Mouse (Mus musculus) MEL (cell line): ENCODE data around the gene Aldh6a1. TPM values are rescaled to one million over a fixed set of nuclear protein-coding genes. Genes with fewer than 3 reads are reported as not detected.

Experiments
- DNase-seq: peaks from one replicate; pipeline ENCODE4 v3.0.0; 2011; ENCODE audit warnings: low read depth, low spot score
- H3K27ac ChIP-seq: 2 replicates; pipeline ENCODE4 v1.5.1; 2012; ENCODE audit warnings: low read depth, mild to moderate bottlenecking, control low read depth, low read length, moderate library complexity; ENCODE audit not compliant: control insufficient read depth
- H3K27me3 ChIP-seq, 2 experiments: fragments of 150-350 bp in 1 of 2; sonication (generic) in 1 of 2; 2 replicates each; pipeline ENCODE4 v1.6.1; 2012; ENCODE audit warnings: low read length in 2 of 2, mild to moderate bottlenecking in 2 of 2, improper control_type of control experiment in 1 of 2, moderate library complexity in 1 of 2; ENCODE audit not compliant: insufficient read depth in 2 of 2, control insufficient read depth in 1 of 2
- H3K36me3 ChIP-seq, 2 experiments: 2 replicates each; pipeline ENCODE4 v1.6.1; 2012 to 2014; ENCODE audit warnings: low read length in 2 of 2, improper control_type of control experiment in 1 of 2, inconsistent platforms in 1 of 2, mild to moderate bottlenecking in 1 of 2; ENCODE audit not compliant: insufficient read depth in 2 of 2, control insufficient read depth in 1 of 2
- H3K4me1 ChIP-seq, 2 experiments: fragments of 150-350 bp in 1 of 2; sonication (generic) in 1 of 2; 2 replicates each; pipeline ENCODE4 v1.6.1; 2012; ENCODE audit warnings: low read length in 2 of 2, improper control_type of control experiment in 1 of 2, mild to moderate bottlenecking in 1 of 2; ENCODE audit not compliant: insufficient read depth in 2 of 2, control insufficient read depth in 1 of 2
- H3K4me3 ChIP-seq, 2 experiments: fragments of 150-350 bp in 1 of 2; sonication (generic) in 1 of 2; 2 replicates each; pipeline ENCODE4 v1.5.1; 2012; ENCODE audit warnings: low read depth in 2 of 2, low read length in 2 of 2, mild to moderate bottlenecking in 2 of 2, moderate library complexity in 2 of 2, control low read depth in 1 of 2, improper control_type of control experiment in 1 of 2; ENCODE audit not compliant: control insufficient read depth in 1 of 2, insufficient read depth in 1 of 2
- H3K79me2 ChIP-seq: 2 replicates; pipeline ENCODE4 v1.6.1; 2012; ENCODE audit warnings: mild to moderate bottlenecking, low read length, moderate library complexity; ENCODE audit not compliant: control insufficient read depth, poor library complexity, insufficient read depth
- H3K9ac ChIP-seq: 2 replicates; pipeline ENCODE4 v1.6.1; 2012; ENCODE audit warnings: low read depth, mild to moderate bottlenecking, control low read depth, low read length, moderate library complexity; ENCODE audit not compliant: control insufficient read depth, poor library complexity, severe bottlenecking
- H3K9me3 ChIP-seq: fragments of 150-350 bp; sonication (generic); replicated peaks from 2 replicates; pipeline ENCODE4 v1.6.1; 2012; ENCODE audit warnings: mild to moderate bottlenecking, low read length, improper control_type of control experiment, moderate library complexity; ENCODE audit not compliant: insufficient read depth
- BHLHE40 ChIP-seq: IDR thresholded peaks from 2 replicates; pipeline ENCODE4 v1.6.1; 2012; ENCODE audit warnings: low read depth, mild to moderate bottlenecking, inconsistent platforms, low read length, improper control_type of control experiment, borderline replicate concordance
- CHD1 ChIP-seq: IDR thresholded peaks from 2 replicates; pipeline ENCODE4 v1.6.1; 2012; ENCODE audit warnings: low read depth, mild to moderate bottlenecking, inconsistent platforms, low read length, improper control_type of control experiment
- CHD2 ChIP-seq: IDR thresholded peaks from 2 replicates; pipeline ENCODE4 v1.6.1; 2011; ENCODE audit warnings: low read length, improper control_type of control experiment
- CTCF ChIP-seq, 3 experiments: IDR thresholded peaks in 2 of 3; conservative IDR thresholded peaks in 1 of 3; 2 replicates each; pipeline ENCODE4 v1.5.1; 2011 to 2012; ENCODE audit warnings: low read length in 3 of 3, low read depth in 2 of 3, mild to moderate bottlenecking in 2 of 3, improper control_type of control experiment in 1 of 3, inconsistent platforms in 1 of 3, mixed read lengths in 1 of 3, moderate library complexity in 1 of 3; ENCODE audit not compliant: control insufficient read depth in 1 of 3, insufficient read depth in 1 of 3, poor library complexity in 1 of 3, severe bottlenecking in 1 of 3
- ELF1 ChIP-seq: IDR thresholded peaks from 2 replicates; pipeline ENCODE4 v1.6.1; 2014; ENCODE audit warnings: low read depth, mild to moderate bottlenecking, inconsistent platforms, low read length, improper control_type of control experiment, moderate library complexity
- EP300 ChIP-seq, 2 experiments: IDR thresholded peaks; 2 replicates each; pipeline ENCODE4 v1.6.1; 2011; ENCODE audit warnings: improper control_type of control experiment in 2 of 2, low read length in 2 of 2, low read depth in 1 of 2, mild to moderate bottlenecking in 1 of 2
- GATA1 ChIP-seq: IDR thresholded peaks from 2 replicates; pipeline ENCODE4 v1.6.1; 2011; ENCODE audit warnings: low read depth, low read length, improper control_type of control experiment
- JUND ChIP-seq: IDR thresholded peaks from 2 replicates; pipeline ENCODE4 v1.6.1; 2011; ENCODE audit warnings: low read depth, mild to moderate bottlenecking, improper control_type of control experiment, low read length
- MAX ChIP-seq: IDR thresholded peaks from 2 replicates; pipeline ENCODE4 v1.6.1; 2011; ENCODE audit warnings: low read length, improper control_type of control experiment
- MAZ ChIP-seq: IDR thresholded peaks from 2 replicates; pipeline ENCODE4 v1.6.1; 2012; ENCODE audit warnings: low read depth, mild to moderate bottlenecking, inconsistent platforms, low read length, improper control_type of control experiment
- MEF2A ChIP-seq: IDR thresholded peaks from 2 replicates; pipeline ENCODE4 v1.6.1; 2014; ENCODE audit warnings: low read depth, mild to moderate bottlenecking, inconsistent platforms, low read length, improper control_type of control experiment; ENCODE audit not compliant: poor library complexity, insufficient replicate concordance, severe bottlenecking; ENCODE audit errors: extremely low read depth
- MXI1 ChIP-seq: IDR thresholded peaks from 2 replicates; pipeline ENCODE4 v1.6.1; 2011; ENCODE audit warnings: mild to moderate bottlenecking, low read depth, low read length, improper control_type of control experiment
- MYB ChIP-seq: IDR thresholded peaks from 2 replicates; pipeline ENCODE4 v1.6.1; 2011; ENCODE audit warnings: mild to moderate bottlenecking, low read depth, low read length, improper control_type of control experiment
- MYC ChIP-seq: IDR thresholded peaks from 2 replicates; pipeline ENCODE4 v1.6.1; 2011; ENCODE audit warnings: low read depth, mild to moderate bottlenecking, low read length, improper control_type of control experiment, moderate library complexity
- POLR2A ChIP-seq, 2 experiments: IDR thresholded peaks; 2 replicates each; pipeline ENCODE4 v1.6.1; 2011 to 2012; ENCODE audit warnings: low read length in 2 of 2, mild to moderate bottlenecking in 2 of 2, control low read depth in 1 of 2, improper control_type of control experiment in 1 of 2, low read depth in 1 of 2, moderate library complexity in 1 of 2; ENCODE audit not compliant: control insufficient read depth in 1 of 2, insufficient read depth in 1 of 2, poor library complexity in 1 of 2
- POLR2AphosphoS2 ChIP-seq: IDR thresholded peaks from 2 replicates; pipeline ENCODE4 v1.6.1; 2011; ENCODE audit warnings: low read length, improper control_type of control experiment
- RCOR1 ChIP-seq: IDR thresholded peaks from 2 replicates; pipeline ENCODE4 v1.6.1; 2012; ENCODE audit warnings: low read depth, mild to moderate bottlenecking, inconsistent platforms, low read length, improper control_type of control experiment
- SMC3 ChIP-seq: IDR thresholded peaks from 2 replicates; pipeline ENCODE4 v1.6.1; 2011; ENCODE audit warnings: low read depth, low read length, improper control_type of control experiment
- TBP ChIP-seq: IDR thresholded peaks from 2 replicates; pipeline ENCODE4 v1.8.0; 2011; ENCODE audit warnings: low read depth, low read length, improper control_type of control experiment
- TCF12 ChIP-seq: IDR thresholded peaks from 2 replicates; pipeline ENCODE4 v1.6.1; 2014; ENCODE audit warnings: low read depth, mild to moderate bottlenecking, inconsistent platforms, low read length, improper control_type of control experiment, moderate library complexity
- USF1 ChIP-seq: IDR thresholded peaks from 2 replicates; pipeline ENCODE4 v1.6.1; 2014; ENCODE audit warnings: low read depth, mild to moderate bottlenecking, inconsistent platforms, low read length, improper control_type of control experiment, moderate library complexity
- ZC3H11A ChIP-seq: IDR thresholded peaks from 2 replicates; pipeline ENCODE4 v1.6.1; 2012; ENCODE audit warnings: low read depth, mild to moderate bottlenecking, inconsistent platforms, low read length, improper control_type of control experiment
- ZMIZ1 ChIP-seq: IDR thresholded peaks from 2 replicates; pipeline ENCODE4 v1.6.1; 2012; ENCODE audit warnings: low read depth, mild to moderate bottlenecking, inconsistent platforms, low read length, improper control_type of control experiment, moderate library complexity
- ZNF384 ChIP-seq: IDR thresholded peaks from 2 replicates; pipeline ENCODE4 v1.6.1; 2012; ENCODE audit warnings: low read depth, mild to moderate bottlenecking, inconsistent platforms, low read length, improper control_type of control experiment
- polyA plus RNA-seq, 2 experiments: library from polyadenylated mRNA; stranded (reverse) in 1 of 2; unstranded in 1 of 2; fragments of >175 nt in 1 of 2; fragments of >200 nt in 1 of 2; gene quantifications; 2 replicates each; pipeline versions ENCODE4 v1.2.1 to v1.2.4; 2012; ENCODE audit warnings: low replicate concordance in 2 of 2, low read depth in 1 of 2; ENCODE audit not compliant: insufficient read length in 2 of 2, insufficient read depth in 1 of 2, missing spikeins in 1 of 2
- total RNA-seq: library from RNA; depleted of rRNA; stranded (reverse); fragments of 300-350 nt; gene quantifications from 2 replicates; pipeline ENCODE4 v1.2.3, GENCODE M21; 2012

Aldh6a1 gene
- total and polyA plus RNA-seq, 3 experiments = 1.4 to 2.9 TPM; not detected in 1

DNA sequence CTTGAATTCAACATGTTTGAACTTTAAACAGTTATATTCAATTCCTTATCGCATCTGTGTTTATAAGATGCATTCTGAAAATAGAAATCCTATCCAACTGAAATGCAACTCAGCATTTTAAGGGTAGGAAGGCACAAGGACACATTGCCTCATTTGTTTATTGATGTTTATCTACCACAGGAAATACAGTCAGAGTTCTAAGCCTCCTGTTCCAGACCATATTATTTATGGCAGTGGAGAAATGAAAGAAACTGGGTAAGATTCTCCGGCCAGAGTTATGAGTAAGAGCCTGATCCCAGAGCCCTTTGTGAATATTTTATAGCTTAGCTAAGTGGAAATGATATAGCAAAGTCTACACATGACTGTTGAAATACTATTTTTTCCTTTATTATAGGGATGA is 21.0 kb downstream of the Aldh6a1 start:
- no peak for DNase-seq
- Histone ChIP-seq H3K79me2 (no peaks in the 10 kb centered on the region), H3K27ac (no peak overlapping the region), H3K9ac (no peak overlapping the region), H3K4me1 (no peaks in the 10 kb centered on the region), H3K9me3 (no peaks in the 10 kb centered on the region), H3K27me3 (no peaks in the 10 kb centered on the region), H3K36me3 (no peaks in the 10 kb centered on the region), H3K4me3 (no peak overlapping the region)
- TF ChIP-seq ZC3H11A (no peak), EP300 (IDR thresholded peaks at IDR 0.05; ENCODE audit: low read depth in 1 of 2, low read length in 2 of 2) (no peak), MYC (no peak), GATA1 (no peak), ZMIZ1 (no peak), CHD2 (no peak), TBP (no peak), MAZ (no peak), ZNF384 (no peak), CHD1 (no peak), MXI1 (no peak), RCOR1 (no peak), POLR2AphosphoS2 (no peak), MAX (no peak), BHLHE40 (no peak)

DNA sequence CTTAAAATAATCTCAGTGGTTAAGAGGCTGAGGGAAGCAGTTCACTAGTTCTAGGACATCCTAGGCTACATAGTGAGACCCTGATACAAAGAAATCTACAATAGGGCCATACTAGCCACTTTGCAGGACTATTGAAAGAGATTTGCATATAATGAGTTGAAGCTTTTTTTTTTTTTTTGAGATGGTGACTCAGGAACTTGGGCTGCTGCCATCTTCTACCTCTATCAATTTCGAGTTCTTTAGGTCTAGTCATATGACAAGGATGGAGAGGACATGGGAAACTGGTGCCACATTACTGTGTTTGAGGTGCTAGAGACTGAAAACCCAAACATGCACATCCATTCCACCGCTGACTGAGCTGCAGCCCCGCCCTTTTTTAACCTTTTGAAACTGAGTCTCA is 26.8 kb downstream of the Aldh6a1 start:
- Histone ChIP-seq H3K9ac (no peak overlapping the region), H3K27me3 (no peaks in the 10 kb centered on the region), H3K27ac (no peak overlapping the region), H3K4me1 (peaks cover 5 to 6% of the 10 kb centered on the region in 2 experiments; a peak in 3 of 4 replicates), H3K36me3 (peaks cover 0 to 8% of the 10 kb centered on the region in 2 experiments; a peak in 2 of 4 replicates), H3K79me2 (no peaks in the 10 kb centered on the region), H3K4me3 (no peak overlapping the region), H3K9me3 (no peaks in the 10 kb centered on the region)
- no peak for TF ChIP-seq SMC3
- TF ChIP-seq RCOR1 = no peak
- no peak for TF ChIP-seq MEF2A
- no peak for TF ChIP-seq TCF12
- no peak for TF ChIP-seq MYB
- TF ChIP-seq CHD1 = no peak
- TF ChIP-seq MAX = no peak
- no peak for TF ChIP-seq BHLHE40
- TF ChIP-seq ELF1 = no peak
- TF ChIP-seq ZC3H11A = no peak
- no peak for TF ChIP-seq EP300 (IDR thresholded peaks at IDR 0.05; ENCODE audit: low read depth in 1 of 2, low read length in 2 of 2)
- no peak for TF ChIP-seq CTCF (IDR thresholded peaks at IDR 0.05 in 2 of 3, conservative IDR thresholded peaks at IDR 0.05 in 1 of 3; ENCODE audit: control insufficient read depth in 1 of 3, insufficient read depth in 1 of 3, low read depth in 2 of 3, low read length in 3 of 3, poor library complexity in 1 of 3, severe bottlenecking in 1 of 3)
- TF ChIP-seq JUND = no peak
- peak; percentile 89 for TF ChIP-seq ZNF384
- 0 out of 2 replicates have a peak, but pooled peaks have one; percentile 20 for TF ChIP-seq USF1
- no peak for TF ChIP-seq POLR2A (IDR thresholded peaks at IDR 0.05; ENCODE audit: control insufficient read depth in 1 of 2, insufficient read depth in 1 of 2, low read depth in 1 of 2, low read length in 2 of 2, poor library complexity in 1 of 2)
- peak; percentile 54 for DNase-seq
